Mouse (Mus musculus) E14TG2a.4 (cell line): ENCODE measurements around the gene Unc13b.

Source experiments
- CTCF ChIP-seq: conservative IDR thresholded peaks from 2 replicates; pipeline ENCODE4 v1.5.1; 2014; ENCODE audit warnings: low read length
- NANOG ChIP-seq: IDR thresholded peaks from 2 replicates; pipeline ENCODE4 v1.6.1; 2014; ENCODE audit warnings: borderline replicate concordance, low read length, mixed read lengths
- POU5F1 ChIP-seq: IDR thresholded peaks from 2 replicates; pipeline ENCODE4 v1.6.1; 2014; ENCODE audit warnings: low read length, borderline replicate concordance

DNA sequence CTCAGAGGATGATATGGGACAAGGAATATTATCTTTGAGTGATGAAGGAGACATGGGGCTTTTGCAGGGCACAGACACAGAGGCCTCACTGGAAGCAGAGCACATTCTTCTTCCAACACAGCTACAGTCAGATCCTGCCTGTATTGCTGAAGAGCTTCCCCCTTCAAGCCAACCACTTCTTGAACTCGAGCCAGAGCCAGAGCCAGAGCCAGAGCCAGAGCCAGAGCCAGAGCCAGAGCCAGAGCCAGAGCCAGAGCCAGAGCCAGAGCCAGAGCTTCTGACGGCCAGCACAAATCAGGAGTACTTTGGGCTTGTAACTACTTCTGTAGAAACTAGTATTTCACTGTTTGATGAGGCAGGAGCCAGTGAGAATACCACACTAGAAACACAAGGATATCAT lies 118.4 kb downstream of the Unc13b start:
- TF ChIP-seq CTCF (no peak), NANOG (no peak), POU5F1 (no peak)
